In the genomic region with DNA sequence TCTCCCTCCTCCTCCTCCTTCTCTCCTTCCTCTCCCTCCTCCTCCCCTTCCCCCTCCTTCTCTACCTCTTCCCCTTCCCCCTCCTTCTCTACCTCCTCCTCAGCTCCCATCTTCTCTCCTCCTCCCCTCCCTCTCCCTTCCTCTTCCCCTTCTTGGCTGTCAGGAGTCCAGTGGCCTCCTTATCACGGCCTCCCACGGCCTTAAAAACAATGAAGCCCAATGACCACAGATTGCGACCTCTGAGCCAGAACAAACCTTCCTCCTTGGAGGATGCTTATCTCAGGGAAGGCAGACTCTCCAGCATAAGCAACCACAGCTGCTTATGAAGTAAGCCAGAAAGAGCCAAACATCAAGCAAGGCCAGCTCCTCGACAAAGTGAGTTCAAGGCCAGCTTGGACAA, we compare ENCODE assay signal across 15 mouse cellular contexts.
DNase-seq lines count a peak whose midpoint lies in the region; ATAC-seq and TF ChIP-seq lines count a peak whose summit lies in the region.
"Had no signal": no experiment of that assay in that cellular context is flagged by ENCODE, and none has a peak within 500 bp of the region (broad histone marks: within the 10 kb centered on the region; RNA-seq: fewer than 3 reads in every experiment).

No protein-coding gene starts in this region.

- WGBS in kidney, embryonic 15.5 days, result 22% methylated on average over 4 of the region's 4 CpGs
- 27% methylated on average over 4 of the region's 4 CpGs for WGBS in midbrain, embryonic 10.5 days

- TF ChIP-seq CTCF in MEL (IDR thresholded peaks at IDR 0.05 in 2 of 3, conservative IDR thresholded peaks at IDR 0.05 in 1 of 3; ENCODE audit: control insufficient read depth in 1 of 3, insufficient read depth in 1 of 3, low read depth in 2 of 3, low read length in 3 of 3, poor library complexity in 1 of 3, severe bottlenecking in 1 of 3), result no peak

- no peak for TF ChIP-seq RAD21 in MEL (IDR thresholded peaks at IDR 0.05; ENCODE audit: low read depth, low read length)

- no peaks in the 10 kb centered on the region for H3K79me2 ChIP-seq in MEL (ENCODE audit: control insufficient read depth, insufficient read depth, low read length, poor library complexity)

- peak in 1 of 2 experiments; percentile 36; a peak in 1 of 4 replicates for TF ChIP-seq EP300 in MEL (IDR thresholded peaks at IDR 0.05; ENCODE audit: low read depth in 1 of 2, low read length in 2 of 2)

- H3K4me2 ChIP-seq in kidney, embryonic 15.5 days, result no peak overlapping the region
- H3K4me2 ChIP-seq: embryonic facial prominence, embryonic 15.5 days; forebrain, embryonic 13.5 days; liver, embryonic 11.5 days; midbrain, embryonic 11.5 days had no signal

- no peak overlapping the region for H3K9ac ChIP-seq in kidney, embryonic 15.5 days
- no peak overlapping the region for H3K9ac ChIP-seq in MEL (ENCODE audit: control insufficient read depth, low read depth, low read length, poor library complexity, severe bottlenecking)
- H3K9ac ChIP-seq: embryonic facial prominence, embryonic 15.5 days; forebrain, embryonic 13.5 days had no signal

- no peaks in the 10 kb centered on the region for H3K9me3 ChIP-seq in kidney, embryonic 15.5 days (replicated peaks)
- no peaks in the 10 kb centered on the region for H3K9me3 ChIP-seq in MEL (replicated peaks; ENCODE audit: insufficient read depth, low read length)
- H3K9me3 ChIP-seq in midbrain, embryonic 10.5 days (replicated peaks), result no peaks in the 10 kb centered on the region
- H3K9me3 ChIP-seq: embryonic facial prominence, embryonic 15.5 days; forebrain, embryonic 13.5 days had no signal

- no peak overlapping the region for H3K4me3 ChIP-seq in kidney, embryonic 15.5 days (replicated peaks)
- no peak overlapping the region for H3K4me3 ChIP-seq in MEL (ENCODE audit: control insufficient read depth in 1 of 2, insufficient read depth in 1 of 2, low read depth in 2 of 2, low read length in 2 of 2)
- H3K4me3 ChIP-seq in midbrain, embryonic 10.5 days, result no peak overlapping the region
- H3K4me3 ChIP-seq: embryonic facial prominence, embryonic 15.5 days; forebrain, embryonic 13.5 days had no signal

- TF ChIP-seq POLR2A in MEL (IDR thresholded peaks at IDR 0.05; ENCODE audit: control insufficient read depth in 1 of 2, insufficient read depth in 1 of 2, low read depth in 1 of 2, low read length in 2 of 2, poor library complexity in 1 of 2), result no peak

- no peak; the same call in 1 of the 2 replicates for ATAC-seq in kidney, embryonic 15.5 days (replicated peaks; ENCODE audit: low FRiP score)
- ATAC-seq: forebrain, embryonic 13.5 days had no signal

- H3K36me3 ChIP-seq in kidney, embryonic 15.5 days, result no peaks in the 10 kb centered on the region
- no peaks in the 10 kb centered on the region for H3K36me3 ChIP-seq in MEL (ENCODE audit: control insufficient read depth in 1 of 2, insufficient read depth in 2 of 2, low read length in 2 of 2)
- H3K36me3 ChIP-seq in midbrain, embryonic 10.5 days, result no peaks in the 10 kb centered on the region
- H3K36me3 ChIP-seq: embryonic facial prominence, embryonic 15.5 days had no signal

- peaks cover 5% of the 10 kb centered on the region for H3K27me3 ChIP-seq in kidney, embryonic 15.5 days
- peaks cover 0 to 3% of the 10 kb centered on the region in 2 experiments; a peak in 2 of 4 replicates for H3K27me3 ChIP-seq in MEL (ENCODE audit: control insufficient read depth in 1 of 2, insufficient read depth in 2 of 2, low read length in 2 of 2)
- H3K27me3 ChIP-seq in midbrain, embryonic 10.5 days (ENCODE audit: low read depth, poor library complexity, severe bottlenecking), result peaks cover 52% of the 10 kb centered on the region
- H3K27me3 ChIP-seq: CH12.LX; embryonic facial prominence, embryonic 15.5 days had no signal

- H3K4me1 ChIP-seq in kidney, embryonic 15.5 days, result peaks cover 23% of the 10 kb centered on the region
- no peaks in the 10 kb centered on the region for H3K4me1 ChIP-seq in MEL (ENCODE audit: control insufficient read depth in 1 of 2, insufficient read depth in 2 of 2, low read length in 2 of 2)
- H3K4me1 ChIP-seq in midbrain, embryonic 10.5 days, result peaks cover 25% of the 10 kb centered on the region
- H3K4me1 ChIP-seq: forebrain, embryonic 13.5 days had no signal

- 0 out of 2 replicates have a peak overlapping the region, but pooled peaks have one; percentile 34 for H3K27ac ChIP-seq in kidney, embryonic 15.5 days
- H3K27ac ChIP-seq in MEL (ENCODE audit: control insufficient read depth, low read depth, low read length), result no peak overlapping the region
- no peak overlapping the region for H3K27ac ChIP-seq in midbrain, embryonic 10.5 days (replicated peaks)
- H3K27ac ChIP-seq: forebrain, embryonic 13.5 days had no signal

- no peak for DNase-seq in kidney, adult 18-20 months
- DNase-seq in MEL (ENCODE audit: low read depth, low spot score), result peak; percentile 34
- DNase-seq in heart, adult 8-10 months (ENCODE audit: low spot score), result peak; percentile 60
- peak; percentile 65 for DNase-seq in lung, postnatal 36 days
- no peak for DNase-seq in cerebellum, adult 11 months
- no peak for DNase-seq in midbrain, embryonic 10.5 days (ENCODE audit: low spot score)
- DNase-seq: adrenal gland, adult 8-10 months; kidney, postnatal 14 days; right cerebral cortex, postnatal 4 days had no signal

TF ChIP-seq in MEL, 35 proteins besides CTCF, POLR2A, EP300 and RAD21:
- TF ChIP-seq RCOR1 (IDR thresholded peaks at IDR 0.05; ENCODE audit: low read depth, low read length) (no peak), TAL1 (IDR thresholded peaks at IDR 0.05; ENCODE audit: low read length) (peak; percentile 39)
TF ChIP-seq in MEL: peak in this region for 1.

Comparison
In these comparisons a context has a peak if more than half of its experiments do, and no peak if none do; other contexts are left out.
1. DNase-seq: peak in MEL (single experiment), heart, adult 8-10 months (single experiment) and lung, postnatal 36 days (single experiment); none in kidney, adult 18-20 months (single experiment), cerebellum, adult 11 months (single experiment) and midbrain, embryonic 10.5 days (single experiment).